Mouse (Mus musculus): Measurements from ENCODE around the gene Ankrd55.
"Not testable (repeated sequence)": the region's sequence is repeated elsewhere in the genome, so short reads cannot be mapped to it uniquely, and the experiment has no call there.

Gene Ankrd55

GRCm38 (mm10) chr13:112293092-112293491 lies 4.8 kb downstream of the Ankrd55 start:
- no peak for DNase-seq (ENCODE audit: low spot score)

- no peak for DNase-seq (ENCODE audit: low spot score)
Observed at GRCm38 (mm10) chr13:112294446-112294845, 6.2 kb downstream of the Ankrd55 start.

GRCm38 (mm10) chr13:112297781-112298180 lies 9.5 kb downstream of the Ankrd55 start:
- DNase-seq (ENCODE audit: low spot score) = no peak

GRCm38 (mm10) chr13:112303429-112303828 lies 15.2 kb downstream of the Ankrd55 start:
- no peak for DNase-seq (ENCODE audit: low spot score)

GRCm38 (mm10) chr13:112308672-112309071 lies 20.4 kb downstream of the Ankrd55 start:
- DNase-seq (ENCODE audit: low spot score) = no peak

- DNase-seq (ENCODE audit: low spot score) = not testable (repeated sequence)
Observed at GRCm38 (mm10) chr13:112311611-112312010, 23.4 kb downstream of the Ankrd55 start.

- no peak for DNase-seq (ENCODE audit: low spot score)
Observed at GRCm38 (mm10) chr13:112315442-112315841, 27.2 kb downstream of the Ankrd55 start.

GRCm38 (mm10) chr13:112316622-112317482 lies 28.6 kb downstream of the Ankrd55 start:
- no peak for DNase-seq (ENCODE audit: low spot score)

GRCm38 (mm10) chr13:112318124-112318523 lies 29.9 kb downstream of the Ankrd55 start:
- no peak for DNase-seq (ENCODE audit: low spot score)

- no peak for DNase-seq (ENCODE audit: low spot score)
Observed at GRCm38 (mm10) chr13:112323591-112324266, 35.5 kb downstream of the Ankrd55 start.

- DNase-seq (ENCODE audit: low spot score) = no peak
Observed at GRCm38 (mm10) chr13:112325126-112325525, 36.9 kb downstream of the Ankrd55 start.

GRCm38 (mm10) chr13:112326403-112326802 lies 38.2 kb downstream of the Ankrd55 start:
- no peak for DNase-seq (ENCODE audit: low spot score)

- no peak for DNase-seq (ENCODE audit: low spot score)
Observed at GRCm38 (mm10) chr13:112326977-112327376, 38.7 kb downstream of the Ankrd55 start.

GRCm38 (mm10) chr13:112327511-112327910 lies 39.3 kb downstream of the Ankrd55 start:
- no peak for DNase-seq (ENCODE audit: low spot score)

- no peak for DNase-seq (ENCODE audit: low spot score)
Observed at GRCm38 (mm10) chr13:112330257-112330656, 42.0 kb downstream of the Ankrd55 start.

- peak; percentile 51 for DNase-seq (ENCODE audit: low spot score)
Observed at GRCm38 (mm10) chr13:112330919-112331681, 42.8 kb downstream of the Ankrd55 start.

- DNase-seq (ENCODE audit: low spot score) = no peak
Observed at GRCm38 (mm10) chr13:112331682-112332061, 43.4 kb downstream of the Ankrd55 start.

GRCm38 (mm10) chr13:112335531-112335930 lies 47.3 kb downstream of the Ankrd55 start:
- DNase-seq (ENCODE audit: low spot score) = no peak

GRCm38 (mm10) chr13:112337146-112337545 lies 48.9 kb downstream of the Ankrd55 start:
- no peak for DNase-seq (ENCODE audit: low spot score)

- no peak for DNase-seq (ENCODE audit: low spot score)
Observed at GRCm38 (mm10) chr13:112340205-112340604, 52.0 kb downstream of the Ankrd55 start.

- no peak for DNase-seq (ENCODE audit: low spot score)
Observed at GRCm38 (mm10) chr13:112340761-112341160, 52.5 kb downstream of the Ankrd55 start.

- DNase-seq (ENCODE audit: low spot score) = no peak
Observed at GRCm38 (mm10) chr13:112342971-112343627, 54.8 kb downstream of the Ankrd55 start.

All from testis, postnatal 14 days (tissue).